Mouse (Mus musculus) cerebellum, adult 2 months (tissue): ENCODE measurements around the gene Adcy10. TPM values are rescaled to one million over a fixed set of nuclear protein-coding genes. Genes with fewer than 3 reads are reported as not detected.

Experiments used
- DNase-seq, 2 experiments: peaks; one replicate each; pipeline ENCODE4 v3.0.0; 2021
- H3K27ac ChIP-seq: fragments of 200-500 bp; 2 replicates; pipeline ENCODE4 v1.5.1; 2012; ENCODE audit warnings: low read length, control low read depth, inconsistent platforms; ENCODE audit not compliant: insufficient read depth
- H3K27me3 ChIP-seq: fragments of 200-500 bp; 2 replicates; pipeline ENCODE4 v1.6.1; 2012; ENCODE audit warnings: inconsistent platforms, mild to moderate bottlenecking, low read length, moderate library complexity; ENCODE audit not compliant: control insufficient read depth, insufficient read depth
- H3K4me1 ChIP-seq: fragments of 200-500 bp; 2 replicates; pipeline ENCODE4 v1.6.1; 2011; ENCODE audit warnings: low read length; ENCODE audit not compliant: control insufficient read depth, insufficient read depth
- H3K4me3 ChIP-seq: fragments of 200-500 bp; replicated peaks from 2 replicates; pipeline ENCODE3; 2011; ENCODE audit warnings: mild to moderate bottlenecking, low read depth, low read length, control low read depth; ENCODE audit not compliant: insufficient read depth
- CTCF ChIP-seq: fragments of 200-500 bp; IDR thresholded peaks from 2 replicates; pipeline ENCODE4 v1.5.1; 2011; ENCODE audit warnings: low read depth, mild to moderate bottlenecking, control low read depth, low read length, moderate library complexity, borderline replicate concordance; ENCODE audit not compliant: insufficient read depth
- POLR2A ChIP-seq: fragments of 200-500 bp; IDR thresholded peaks from 2 replicates; pipeline ENCODE4 v1.6.1; 2011; ENCODE audit warnings: low read length, control low read depth, borderline replicate concordance; ENCODE audit not compliant: insufficient read depth
- WGBS: fragments of 180-500 bp; shearing (Covaris S2); methylation state at CpG from one replicate; pipeline ENCODE4 v1.1.7; 2018; 5-methylcytosine and 5-hydroxymethylcytosine counted together
- polyA plus RNA-seq: library from polyadenylated mRNA; depleted of rRNA; stranded (reverse); fragments of >200 nt; gene quantifications from 2 replicates; pipeline ENCODE4 v1.2.3, GENCODE M21; 2012; rRNA removed

Gene Adcy10
- polyA plus RNA-seq, 1 experiment: 0.28 TPM

DNA sequence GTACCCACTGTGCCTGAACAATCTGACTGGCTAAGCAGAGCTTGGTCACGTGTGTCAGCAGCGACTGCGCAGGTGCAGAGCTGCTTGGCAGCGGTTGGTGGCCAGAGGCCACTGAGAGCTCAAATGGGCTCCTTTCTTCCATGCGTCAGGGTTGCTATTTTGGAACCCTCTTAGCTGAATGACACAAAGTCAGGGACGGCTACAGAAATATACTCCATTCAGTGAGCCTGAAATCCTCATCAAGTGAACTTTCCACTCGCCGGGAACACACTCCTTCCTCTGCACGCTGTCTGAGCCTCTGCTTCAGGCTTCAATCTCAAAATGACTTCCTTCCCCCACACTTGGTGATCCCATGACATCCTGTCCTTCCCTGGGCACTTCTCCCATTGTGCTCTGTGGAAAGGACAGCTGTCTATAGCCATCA lies 133.2 kb downstream of the Adcy10 start:
- H3K4me1 ChIP-seq: peaks cover 3% of the 10 kb centered on the region
- WGBS: 52% methylated on average over 9 of the region's 9 CpGs
- H3K27ac ChIP-seq: peak overlapping the region; percentile 56; the same call in 1 of the 2 replicates
- no peaks in the 10 kb centered on the region for H3K27me3 ChIP-seq
- TF ChIP-seq POLR2A: no peak
- TF ChIP-seq CTCF: no peak
- peak; percentile 44 to 65 for DNase-seq
- H3K4me3 ChIP-seq: no peak overlapping the region

DNA sequence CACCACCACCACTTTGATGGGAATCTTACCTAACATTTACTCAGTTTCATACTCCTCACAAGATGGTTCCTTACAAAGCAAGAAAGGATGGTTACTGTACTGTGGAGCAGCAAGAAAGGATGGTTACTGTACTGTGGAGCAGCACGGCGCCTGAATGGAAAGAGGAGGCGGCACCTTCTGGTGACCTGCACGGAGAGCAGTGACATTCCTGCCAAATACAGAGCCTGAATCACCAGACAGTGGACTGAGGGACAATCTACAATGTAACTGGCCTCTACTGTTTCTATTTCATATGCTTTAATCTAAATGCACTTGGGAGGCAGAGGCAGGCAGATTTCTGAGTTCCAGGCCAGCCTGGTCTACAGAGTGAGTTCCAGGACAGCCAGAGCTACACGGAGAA lies 140.1 kb downstream of the Adcy10 start:
- Histone ChIP-seq H3K4me3 (no peak overlapping the region), H3K27me3 (no peaks in the 10 kb centered on the region), H3K27ac (no peak overlapping the region), H3K4me1 (peaks cover 20% of the 10 kb centered on the region)
- TF ChIP-seq POLR2A (no peak), CTCF (peak; percentile 14; the same call in 1 of the 2 replicates)
- DNase-seq: peak in 1 of 2 experiments; percentile 37
- 43% methylated on average over 5 of the region's 5 CpGs for WGBS

DNA sequence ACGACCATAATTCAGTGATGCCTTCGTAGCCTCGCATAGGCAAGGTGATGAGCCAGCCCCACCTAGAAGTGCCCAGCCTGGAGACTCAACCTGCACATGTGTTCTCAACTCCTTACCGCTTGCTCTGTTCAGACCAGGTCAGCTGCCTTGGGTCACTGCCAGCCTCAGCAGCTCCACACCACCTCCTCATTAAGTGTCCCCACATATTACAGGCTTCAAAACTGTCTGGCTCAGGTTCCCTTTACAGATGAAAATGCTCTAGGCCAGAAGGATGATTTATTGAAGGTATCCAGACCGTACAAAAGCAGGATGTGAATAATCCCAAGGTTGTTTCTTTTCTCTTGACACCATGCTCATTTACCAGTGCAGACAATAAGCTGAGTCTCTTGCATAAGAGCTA lies 140.9 kb downstream of the Adcy10 start:
- TF ChIP-seq CTCF (no peak), POLR2A (no peak)
- Histone ChIP-seq H3K4me3 (no peak overlapping the region), H3K4me1 (peaks cover 25% of the 10 kb centered on the region), H3K27ac (no peak overlapping the region), H3K27me3 (no peaks in the 10 kb centered on the region)
- 73% methylated on average over 5 of the region's 5 CpGs for WGBS
- no peak for DNase-seq

Other genes with a start within 250 kb of the Adcy10 start
- 49.4 and 52.2 TPM in 2 replicates for gene Tiprl, start 248.2 kb upstream of the Adcy10 start, polyA plus RNA-seq
- gene Gpr161, start 189.4 kb upstream of the Adcy10 start, polyA plus RNA-seq: 3.3 and 3.8 TPM in 2 replicates
- gene Dcaf6, start 24.7 kb upstream of the Adcy10 start, polyA plus RNA-seq: 46.6 and 47.7 TPM in 2 replicates
- gene Mpc2, start 24.5 kb upstream of the Adcy10 start, polyA plus RNA-seq: 176 and 187 TPM in 2 replicates
- 54.5 and 57.0 TPM in 2 replicates for gene Mpzl1, start 149.4 kb downstream of the Adcy10 start, polyA plus RNA-seq
- 3.8 and 4.6 TPM in 2 replicates for gene Rcsd1, start 224.6 kb downstream of the Adcy10 start, polyA plus RNA-seq